Mouse (Mus musculus) stomach, postnatal 0 days (tissue): ENCODE measurements around the gene Fshr.

Experiments
- CTCF ChIP-seq: IDR thresholded peaks from 2 replicates; pipeline ENCODE4 v1.5.1; 2016; ENCODE audit warnings: antibody characterized with exemption, low read depth, mild to moderate bottlenecking, moderate library complexity
- EP300 ChIP-seq: optimal IDR thresholded peaks from 2 replicates; pipeline ENCODE3; 2016; ENCODE audit warnings: antibody characterized with exemption

GRCm38 (mm10) chr17:89144806-89145205 is 55.7 kb downstream of the Fshr start:
- TF ChIP-seq CTCF (no peak), EP300 (no peak)
